Mouse (Mus musculus): Measurements from ENCODE around the gene St14. TPM values are rescaled to one million over a fixed set of nuclear protein-coding genes. Genes with fewer than 3 reads are reported as not detected.

Gene St14
- polyA plus RNA-seq, 1 experiment: 0.02 TPM

DNA sequence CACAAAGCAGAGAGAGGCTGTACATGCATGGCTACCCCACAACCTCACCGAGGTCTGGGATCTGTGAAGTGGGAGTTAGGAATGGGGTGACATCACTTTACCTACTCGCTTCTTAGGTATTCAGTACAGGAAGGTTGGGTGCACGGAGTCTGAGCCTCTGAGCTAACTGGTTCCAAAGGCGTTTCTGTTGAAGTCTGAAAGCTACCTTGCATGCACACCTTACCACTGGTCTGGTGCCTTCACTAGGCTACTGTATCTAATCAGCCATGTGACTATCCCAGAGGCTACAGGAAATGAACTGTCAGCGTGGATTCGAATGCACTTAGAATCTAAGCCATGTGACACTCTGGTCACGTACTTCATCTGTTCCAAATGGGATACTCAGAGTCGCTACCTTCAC lies 24.9 kb upstream of the St14 start:
- H3K4me3 ChIP-seq (ENCODE audit: insufficient read depth, poor library complexity, severe bottlenecking): no peak overlapping the region
- H3K36me3 ChIP-seq (ENCODE audit: control insufficient read depth, insufficient read depth): peaks cover 22% of the 10 kb centered on the region
- H3K79me3 ChIP-seq (ENCODE audit: low read depth): no peaks in the 10 kb centered on the region
- H3K79me2 ChIP-seq (ENCODE audit: control insufficient read depth, insufficient read depth): no peaks in the 10 kb centered on the region
- H3K27me3 ChIP-seq (ENCODE audit: control insufficient read depth, insufficient read depth, insufficient read length): no peaks in the 10 kb centered on the region
- TF ChIP-seq MYOG (IDR thresholded peaks at IDR 0.05; ENCODE audit: control insufficient read depth, extremely low read depth, insufficient read length) (no peak), CEBPB (IDR thresholded peaks at IDR 0.05; ENCODE audit: low read depth) (no peak), MYOD1 (IDR thresholded peaks at IDR 0.05; ENCODE audit: control insufficient read depth, insufficient read length, low read depth) (no peak), CTCF (IDR thresholded peaks at IDR 0.05; ENCODE audit: control insufficient read depth, insufficient read depth, insufficient read length) (no peak), USF1 (IDR thresholded peaks at IDR 0.05; ENCODE audit: low read depth) (no peak), MAX (IDR thresholded peaks at IDR 0.05) (no peak), FOSL1 (IDR thresholded peaks at IDR 0.05; ENCODE audit: insufficient read depth, low read length, poor library complexity, severe bottlenecking) (no peak)
- H3ac ChIP-seq (ENCODE audit: control insufficient read depth, insufficient read length, low read depth): no peak overlapping the region

- H3K79me2 ChIP-seq (ENCODE audit: control insufficient read depth, insufficient read depth): no peaks in the 10 kb centered on the region
- no peak for TF ChIP-seq MYOD1 (IDR thresholded peaks at IDR 0.05; ENCODE audit: control insufficient read depth, insufficient read length, low read depth)
- no peaks in the 10 kb centered on the region for H3K27me3 ChIP-seq (ENCODE audit: control insufficient read depth, insufficient read depth, insufficient read length)
- H3K36me3 ChIP-seq (ENCODE audit: control insufficient read depth, insufficient read depth): peaks cover 15% of the 10 kb centered on the region
- H3K79me3 ChIP-seq (ENCODE audit: low read depth): no peaks in the 10 kb centered on the region
- no peak overlapping the region for H3ac ChIP-seq (ENCODE audit: control insufficient read depth, insufficient read length, low read depth)
- H3K4me3 ChIP-seq (ENCODE audit: insufficient read depth, poor library complexity, severe bottlenecking): no peak overlapping the region
Observed at GRCm38 (mm10) chr9:31151050-31151449, 19.4 kb upstream of the St14 start.

GRCm38 (mm10) chr9:31148135-31148534 lies 16.5 kb upstream of the St14 start:
- Histone ChIP-seq H3K27me3 (ENCODE audit: control insufficient read depth, insufficient read depth, insufficient read length) (no peaks in the 10 kb centered on the region), H3ac (ENCODE audit: control insufficient read depth, insufficient read length, low read depth) (no peak overlapping the region), H3K79me2 (ENCODE audit: control insufficient read depth, insufficient read depth) (no peaks in the 10 kb centered on the region), H3K4me3 (ENCODE audit: insufficient read depth, poor library complexity, severe bottlenecking) (no peak overlapping the region), H3K79me3 (ENCODE audit: low read depth) (no peaks in the 10 kb centered on the region), H3K36me3 (ENCODE audit: control insufficient read depth, insufficient read depth) (peaks cover 9% of the 10 kb centered on the region)
- TF ChIP-seq MYOD1 (IDR thresholded peaks at IDR 0.05; ENCODE audit: control insufficient read depth, insufficient read length, low read depth) (no peak), FOSL1 (IDR thresholded peaks at IDR 0.05; ENCODE audit: insufficient read depth, low read length, poor library complexity, severe bottlenecking) (no peak), CTCF (IDR thresholded peaks at IDR 0.05; ENCODE audit: control insufficient read depth, insufficient read depth, insufficient read length) (no peak), MYOG (IDR thresholded peaks at IDR 0.05; ENCODE audit: control insufficient read depth, extremely low read depth, insufficient read length) (no peak), MAX (IDR thresholded peaks at IDR 0.05) (no peak), CEBPB (IDR thresholded peaks at IDR 0.05; ENCODE audit: low read depth) (no peak), USF1 (IDR thresholded peaks at IDR 0.05; ENCODE audit: low read depth) (no peak)

DNA sequence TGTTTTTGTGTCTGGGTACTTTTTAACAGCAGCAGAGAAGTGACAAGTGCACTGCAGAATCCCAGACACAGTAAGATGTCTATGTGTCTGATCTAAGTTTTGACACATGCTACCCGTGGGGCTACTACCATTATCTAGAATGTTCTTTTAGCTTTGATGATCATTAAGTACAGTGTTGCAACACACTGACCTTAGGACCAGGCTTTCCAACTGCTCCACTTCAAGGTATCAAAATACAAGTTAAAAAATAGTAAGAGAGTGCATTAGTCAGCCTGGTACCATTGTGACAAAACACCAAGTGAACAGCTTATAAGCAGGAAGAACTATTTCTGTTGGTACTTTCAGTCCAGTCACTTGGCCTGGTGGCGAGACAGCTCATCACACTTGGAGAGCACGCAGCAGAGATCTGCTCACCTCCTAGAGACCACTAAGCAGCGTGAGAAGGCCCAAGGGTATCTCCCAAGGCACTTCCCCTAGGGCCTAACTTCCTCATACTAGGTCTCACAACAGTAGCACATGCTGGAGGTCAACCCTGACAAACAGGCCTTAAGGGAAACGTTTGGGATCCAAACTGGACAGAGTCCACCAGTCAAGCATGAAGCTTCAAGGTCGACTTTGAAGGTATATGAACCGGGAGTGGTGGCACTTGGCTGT lies 13.7 kb upstream of the St14 start:
- Histone ChIP-seq H3K27me3 (ENCODE audit: control insufficient read depth, insufficient read depth, insufficient read length) (no peaks in the 10 kb centered on the region), H3K4me3 (ENCODE audit: insufficient read depth, poor library complexity, severe bottlenecking) (no peak overlapping the region), H3K36me3 (ENCODE audit: control insufficient read depth, insufficient read depth) (peaks cover 5% of the 10 kb centered on the region), H3K79me3 (ENCODE audit: low read depth) (no peaks in the 10 kb centered on the region), H3K79me2 (ENCODE audit: control insufficient read depth, insufficient read depth) (no peaks in the 10 kb centered on the region), H3ac (ENCODE audit: control insufficient read depth, insufficient read length, low read depth) (no peak overlapping the region)
- TF ChIP-seq FOSL1 (IDR thresholded peaks at IDR 0.05; ENCODE audit: insufficient read depth, low read length, poor library complexity, severe bottlenecking) (no peak), CTCF (IDR thresholded peaks at IDR 0.05; ENCODE audit: control insufficient read depth, insufficient read depth, insufficient read length) (no peak)

DNA sequence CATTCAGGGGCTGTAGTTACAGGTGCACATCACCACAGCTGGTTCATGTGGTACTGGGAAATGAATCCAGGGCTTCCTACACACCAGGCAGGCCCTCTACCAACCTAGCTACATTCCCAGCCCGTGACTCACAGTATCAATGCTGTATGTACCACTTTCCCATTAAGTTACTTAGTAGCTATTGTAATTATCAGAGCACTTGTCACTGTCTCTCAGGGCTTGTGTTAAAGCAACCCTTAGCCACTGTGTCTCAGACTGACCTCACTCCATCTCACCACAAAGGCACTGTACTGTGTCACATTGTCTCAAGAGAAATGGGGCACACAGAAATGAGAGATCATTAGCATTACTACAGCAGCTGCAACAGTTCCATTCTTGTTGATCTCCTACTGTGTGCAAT lies 11.3 kb upstream of the St14 start:
- TF ChIP-seq MYOD1 (IDR thresholded peaks at IDR 0.05; ENCODE audit: control insufficient read depth, insufficient read length, low read depth) (peak; percentile 60), CTCF (IDR thresholded peaks at IDR 0.05; ENCODE audit: control insufficient read depth, insufficient read depth, insufficient read length) (no peak)
- no peaks in the 10 kb centered on the region for H3K36me3 ChIP-seq (ENCODE audit: control insufficient read depth, insufficient read depth)
- no peaks in the 10 kb centered on the region for H3K79me2 ChIP-seq (ENCODE audit: control insufficient read depth, insufficient read depth)
- no peak overlapping the region for H3ac ChIP-seq (ENCODE audit: control insufficient read depth, insufficient read length, low read depth)
- H3K4me3 ChIP-seq (ENCODE audit: insufficient read depth, poor library complexity, severe bottlenecking): no peak overlapping the region
- H3K27me3 ChIP-seq (ENCODE audit: control insufficient read depth, insufficient read depth, insufficient read length): no peaks in the 10 kb centered on the region
- no peaks in the 10 kb centered on the region for H3K79me3 ChIP-seq (ENCODE audit: low read depth)

GRCm38 (mm10) chr9:31133131-31133530 lies 1.5 kb upstream of the St14 start:
- Histone ChIP-seq H3K36me3 (ENCODE audit: control insufficient read depth, insufficient read depth) (no peaks in the 10 kb centered on the region), H3K79me2 (ENCODE audit: control insufficient read depth, insufficient read depth) (no peaks in the 10 kb centered on the region), H3ac (ENCODE audit: control insufficient read depth, insufficient read length, low read depth) (no peak overlapping the region), H3K79me3 (ENCODE audit: low read depth) (no peaks in the 10 kb centered on the region), H3K4me3 (ENCODE audit: insufficient read depth, poor library complexity, severe bottlenecking) (no peak overlapping the region), H3K27me3 (ENCODE audit: control insufficient read depth, insufficient read depth, insufficient read length) (peaks cover 37% of the 10 kb centered on the region)
- TF ChIP-seq CEBPB (IDR thresholded peaks at IDR 0.05; ENCODE audit: low read depth): no peak

Measured in C2C12 (cell line).